Mouse (Mus musculus): ENCODE measurements around the gene Clip2. TPM values are rescaled to one million over a fixed set of nuclear protein-coding genes. Genes with fewer than 3 reads are reported as not detected.

Gene Clip2
- total RNA-seq, 2 experiments from 2014 or later, result 113 to 116 TPM

GRCm38 (mm10) chr5:134473902-134474301 lies 78.3 kb downstream of the Clip2 start:
- DNase-seq (ENCODE audit: low spot score in 2 of 2), result no peak
- intact Hi-C loops (cut with DNase I), result no loop called here

GRCm38 (mm10) chr5:134470538-134471169 lies 81.6 kb downstream of the Clip2 start:
- DNase-seq (ENCODE audit: low spot score in 2 of 2), result no peak
- intact Hi-C loops (cut with DNase I), result no loop called here

GRCm38 (mm10) chr5:134469559-134470150 lies 82.6 kb downstream of the Clip2 start:
- no peak for DNase-seq (ENCODE audit: low spot score in 2 of 2)
- intact Hi-C loops (cut with DNase I), result no loop called here

GRCm38 (mm10) chr5:134468158-134468765 lies 84.0 kb downstream of the Clip2 start:
- intact Hi-C loops (cut with DNase I), result no loop called here
- DNase-seq (ENCODE audit: low spot score in 2 of 2), result no peak

GRCm38 (mm10) chr5:134467030-134467549 lies 85.1 kb downstream of the Clip2 start:
- intact Hi-C loops (cut with DNase I), result no loop called here
- DNase-seq (ENCODE audit: low spot score in 2 of 2), result no peak

GRCm38 (mm10) chr5:134466296-134467029 lies 85.8 kb downstream of the Clip2 start:
- intact Hi-C loops (cut with DNase I), result no loop called here
- peak in 1 of 2 experiments; percentile 62 for DNase-seq (ENCODE audit: low spot score in 2 of 2)

- intact Hi-C loops (cut with DNase I), result no loop called here
- DNase-seq (ENCODE audit: low spot score in 2 of 2), result no peak
Measured at GRCm38 (mm10) chr5:134465197-134465596, 87.0 kb downstream of the Clip2 start.

GRCm38 (mm10) chr5:134464225-134464624 lies 88.0 kb downstream of the Clip2 start:
- no peak for DNase-seq (ENCODE audit: low spot score in 2 of 2)
- intact Hi-C loops (cut with DNase I), result no loop called here

GRCm38 (mm10) chr5:134462731-134463130 lies 89.5 kb downstream of the Clip2 start:
- intact Hi-C loops (cut with DNase I), result no loop called here
- no peak for DNase-seq (ENCODE audit: low spot score in 2 of 2)

GRCm38 (mm10) chr5:134462316-134462715 lies 89.9 kb downstream of the Clip2 start:
- no peak for DNase-seq (ENCODE audit: low spot score in 2 of 2)
- intact Hi-C loops (cut with DNase I), result no loop called here

- DNase-seq (ENCODE audit: low spot score in 2 of 2), result no peak
- intact Hi-C loops (cut with DNase I), result no loop called here
Measured at GRCm38 (mm10) chr5:134460546-134460945, 91.7 kb downstream of the Clip2 start.

GRCm38 (mm10) chr5:134459096-134459495 lies 93.1 kb downstream of the Clip2 start:
- intact Hi-C loops (cut with DNase I), result no loop called here
- no peak for DNase-seq (ENCODE audit: low spot score in 2 of 2)

GRCm38 (mm10) chr5:134458416-134458815 lies 93.8 kb downstream of the Clip2 start:
- intact Hi-C loops (cut with DNase I), result no loop called here

GRCm38 (mm10) chr5:134457371-134457770 lies 94.9 kb downstream of the Clip2 start:
- no peak for DNase-seq (ENCODE audit: low spot score in 2 of 2)
- intact Hi-C loops (cut with DNase I), result no loop called here

More at GRCm38 (mm10) chr5:134458416-134458815, 93.8 kb downstream of the Clip2 start:
- no peak for DNase-seq (ENCODE audit: low spot score in 2 of 2)

GRCm38 (mm10) chr5:134456503-134456962 lies 95.7 kb downstream of the Clip2 start, which contains the start of gene Gtf2ird1:
TSS of gene Gtf2ird1 (minus strand) at chr5:134456716.
- intact Hi-C loops (cut with DNase I), result no loop called here
- peak; percentile 76 to 90 for DNase-seq (ENCODE audit: low spot score in 2 of 2)

GRCm38 (mm10) chr5:134455914-134456423 lies 96.3 kb downstream of the Clip2 start:
- DNase-seq (ENCODE audit: low spot score in 2 of 2), result peak; percentile 52 to 64
- intact Hi-C loops (cut with DNase I), result no loop called here

- intact Hi-C loops (cut with DNase I), result no loop called here
- no peak for DNase-seq (ENCODE audit: low spot score in 2 of 2)
Measured at GRCm38 (mm10) chr5:134455186-134455895, 96.9 kb downstream of the Clip2 start.

GRCm38 (mm10) chr5:134454421-134454820 lies 97.8 kb downstream of the Clip2 start:
- DNase-seq (ENCODE audit: low spot score in 2 of 2), result no peak
- intact Hi-C loops (cut with DNase I), result no loop called here

- DNase-seq (ENCODE audit: low spot score in 2 of 2), result no peak
- intact Hi-C loops (cut with DNase I), result no loop called here
Measured at GRCm38 (mm10) chr5:134453577-134453976, 98.7 kb downstream of the Clip2 start.
